Mouse (Mus musculus) hindbrain, postnatal 0 days (tissue): ENCODE measurements around the gene Icam4. TPM values are rescaled to one million over a fixed set of nuclear protein-coding genes. Genes with fewer than 3 reads are reported as not detected.
"Not testable (repeated sequence)": the region's sequence is repeated elsewhere in the genome, so short reads cannot be mapped to it uniquely, and the experiment has no call there.

ENCODE experiments used
- ATAC-seq: fragments of 200-750 bp; cut with Nextera tagmentation; 2 replicates; pipeline ENCODE4 v1.8.0; 2017; ENCODE audit warnings: mild to moderate bottlenecking, moderate TSS enrichment, moderate library complexity
- DNase-seq: peaks from one replicate; pipeline ENCODE4 v3.0.0-alpha.2; 2015; ENCODE audit warnings: low spot score
- H3K27ac ChIP-seq: fragments of 300-500 bp; sonication (generic); 2 replicates; pipeline ENCODE4 v1.5.1; 2014; ENCODE audit warnings: mild to moderate bottlenecking
- H3K27me3 ChIP-seq: fragments of 300-500 bp; sonication (generic); 2 replicates; pipeline ENCODE4 v1.6.1; 2014; ENCODE audit warnings: low read length, mixed read lengths; ENCODE audit not compliant: insufficient read depth
- H3K36me3 ChIP-seq: fragments of 300-500 bp; sonication (generic); 2 replicates; pipeline ENCODE4 v1.6.1; 2014; ENCODE audit warnings: low read length, mixed read lengths; ENCODE audit not compliant: insufficient read depth
- H3K4me1 ChIP-seq: fragments of 300-500 bp; sonication (generic); 2 replicates; pipeline ENCODE4 v1.6.1; 2014; ENCODE audit warnings: antibody characterized with exemption, low read length, mixed read lengths; ENCODE audit not compliant: insufficient read depth
- H3K4me2 ChIP-seq: fragments of 300-500 bp; sonication (generic); 2 replicates; pipeline ENCODE4 v1.6.1; 2014; ENCODE audit warnings: low read depth, mild to moderate bottlenecking, low read length, moderate library complexity, mixed read lengths
- H3K4me3 ChIP-seq: fragments of 300-500 bp; sonication (generic); 2 replicates; pipeline ENCODE4 v1.5.1; 2014; ENCODE audit warnings: low read length
- H3K9ac ChIP-seq: fragments of 300-500 bp; sonication (generic); replicated peaks from 2 replicates; pipeline ENCODE4 v1.6.1; 2014; ENCODE audit warnings: mild to moderate bottlenecking, low read length, moderate library complexity, mixed read lengths
- H3K9me3 ChIP-seq: fragments of 300-500 bp; sonication (generic); 2 replicates; pipeline ENCODE4 v1.6.1; 2016; ENCODE audit warnings: low read length, mixed read lengths
- CTCF ChIP-seq: IDR thresholded peaks from 2 replicates; pipeline ENCODE4 v1.5.1; 2016; ENCODE audit warnings: antibody characterized with exemption, control low read depth, low read depth
- WGBS: fragments of 180-500 bp; shearing (Covaris S2); extraction: QIAGEN DNeasy Blood & Tissue Kit; methylation state at CpG from one replicate; pipeline ENCODE4 v1.1.7; 2014; 5-methylcytosine and 5-hydroxymethylcytosine counted together
- polyA plus RNA-seq: library from polyadenylated mRNA; unstranded; fragments of >200 nt; fragmentation: Nextera tagmentation; extraction: Ambion mirVana; gene quantifications from 2 replicates; pipeline ENCODE4 v1.2.1, GENCODE M21; 2015
- total RNA-seq: library from RNA; depleted of rRNA; stranded (reverse); fragments of >200 nt; gene quantifications from 2 replicates; pipeline ENCODE4 v1.2.3, GENCODE M21; 2014

Icam4 gene
- total and polyA plus RNA-seq, 2 experiments from 2014 or later, result 0.15 TPM; not detected in 1

- Histone ChIP-seq H3K27ac (no peak overlapping the region), H3K4me3 (no peak overlapping the region), H3K9me3 (no peaks in the 10 kb centered on the region), H3K4me2 (no peak overlapping the region), H3K4me1 (peaks cover 18% of the 10 kb centered on the region), H3K9ac (no peak overlapping the region), H3K36me3 (no peaks in the 10 kb centered on the region), H3K27me3 (peaks cover 27% of the 10 kb centered on the region)
- ATAC-seq (no peak), DNase-seq (no peak)
- 34% methylated on average over 4 of the region's 4 CpGs for WGBS
- TF ChIP-seq CTCF, result no peak
Observed at GRCm38 (mm10) chr9:21041308-21041707, 12.1 kb downstream of the Icam4 start.

- no peak overlapping the region for H3K27ac ChIP-seq
- no peak for ATAC-seq
- WGBS, result 82% methylated on average over 4 of the region's 4 CpGs
- no peaks in the 10 kb centered on the region for H3K9me3 ChIP-seq
- TF ChIP-seq CTCF, result no peak
- no peaks in the 10 kb centered on the region for H3K4me1 ChIP-seq
- H3K36me3 ChIP-seq, result no peaks in the 10 kb centered on the region
- no peak overlapping the region for H3K9ac ChIP-seq
- no peak overlapping the region for H3K4me2 ChIP-seq
- no peak overlapping the region for H3K4me3 ChIP-seq
- H3K27me3 ChIP-seq, result peaks cover 5% of the 10 kb centered on the region
- no peak for DNase-seq
Observed at GRCm38 (mm10) chr9:21043563-21043962, 14.4 kb downstream of the Icam4 start.

- ATAC-seq, H3K27ac ChIP-seq, H3K4me2 ChIP-seq, H3K4me3 ChIP-seq, H3K27me3 ChIP-seq, H3K9me3 ChIP-seq, DNase-seq, H3K36me3 ChIP-seq, H3K9ac ChIP-seq, H3K4me1 ChIP-seq: not testable (repeated sequence)
- WGBS, result 63% methylated on average over 1 of the region's 1 CpGs
Observed at GRCm38 (mm10) chr9:21044785-21045184, 15.6 kb downstream of the Icam4 start.

GRCm38 (mm10) chr9:21045235-21045634, 16.1 kb downstream of the Icam4 start:
- no peak for TF ChIP-seq CTCF
- Histone ChIP-seq H3K36me3 (no peaks in the 10 kb centered on the region), H3K4me1 (no peaks in the 10 kb centered on the region), H3K27me3 (no peaks in the 10 kb centered on the region), H3K9me3 (no peaks in the 10 kb centered on the region), H3K4me2 (no peak overlapping the region), H3K9ac (no peak overlapping the region), H3K27ac (no peak overlapping the region), H3K4me3 (no peak overlapping the region)
- DNase-seq (no peak), ATAC-seq (no peak)
- 83% methylated on average over 3 of the region's 3 CpGs for WGBS

- Histone ChIP-seq H3K4me2 (no peak overlapping the region), H3K27me3 (no peaks in the 10 kb centered on the region), H3K9me3 (no peaks in the 10 kb centered on the region), H3K9ac (no peak overlapping the region), H3K4me1 (no peaks in the 10 kb centered on the region), H3K36me3 (no peaks in the 10 kb centered on the region), H3K4me3 (no peak overlapping the region), H3K27ac (no peak overlapping the region)
- WGBS, result 67% methylated on average over 10 of the region's 10 CpGs
- no peak for ATAC-seq
- TF ChIP-seq CTCF, result no peak
- no peak for DNase-seq
Observed at GRCm38 (mm10) chr9:21051578-21051977, 22.4 kb downstream of the Icam4 start.

- Histone ChIP-seq H3K4me2 (no peak overlapping the region), H3K9ac (no peak overlapping the region), H3K27me3 (no peaks in the 10 kb centered on the region), H3K27ac (no peak overlapping the region), H3K36me3 (peaks cover 13% of the 10 kb centered on the region), H3K9me3 (no peaks in the 10 kb centered on the region), H3K4me1 (no peaks in the 10 kb centered on the region), H3K4me3 (no peak overlapping the region)
- ATAC-seq (no peak; the same call in 1 of the 2 replicates), DNase-seq (no peak)
- WGBS, result 91% methylated on average over 2 of the region's 2 CpGs
- no peak for TF ChIP-seq CTCF
Observed at GRCm38 (mm10) chr9:21062928-21063327, 33.8 kb downstream of the Icam4 start.

- ATAC-seq, result peak; percentile 28; the same call in 1 of the 2 replicates
- H3K9me3 ChIP-seq, result no peaks in the 10 kb centered on the region
- no peaks in the 10 kb centered on the region for H3K27me3 ChIP-seq
- no peak within 1 kb of the TSS for H3K4me3 ChIP-seq
- H3K36me3 ChIP-seq, result peaks cover 13% of the 10 kb centered on the region
- H3K9ac ChIP-seq, result no peak within 1 kb of the TSS
- no peak for DNase-seq
- 92% methylated on average over 26 of the region's 27 CpGs for WGBS
- H3K27ac ChIP-seq, result no peak within 1 kb of the TSS
- TF ChIP-seq CTCF, result no peak
- no peak within 1 kb of the TSS for H3K4me2 ChIP-seq
- H3K4me1 ChIP-seq, result 0 out of 2 replicates have a peak, but pooled peaks cover 4% of the 10 kb centered on the region
Observed at GRCm38 (mm10) chr9:21067006-21067684, 38.0 kb downstream of the Icam4 start, which contains the start of gene Zglp1. Gene Zglp1 (minus strand): TSS chr9:21067093.
